Mouse (Mus musculus): ENCODE results near the gene Slc38a5. TPM values are rescaled to one million over a fixed set of nuclear protein-coding genes. Genes with fewer than 3 reads are reported as not detected.

Slc38a5 gene
- polyA plus RNA-seq (2016; fragmentation: Nextera tagmentation; extraction: Ambion mirVana), result 4.7 and 6.1 TPM in 2 replicates

GRCm38 (mm10) chrX:8271083-8271820 lies at the start of gene Slc38a5:
Gene Slc38a5, plus strand, starts transcription at chrX:8271133.
- H3K4me3 ChIP-seq, result peak within 1 kb of the TSS; percentile 35

GRCm38 (mm10) chrX:8222296-8222677 lies 48.6 kb upstream of the Slc38a5 start:
- 64% methylated on average over 3 of the region's 3 CpGs for WGBS

More at GRCm38 (mm10) chrX:8271083-8271820, at the start of gene Slc38a5:
- no peak within 1 kb of the TSS for H3K27ac ChIP-seq
- DNase-seq (ENCODE audit: low spot score), result no peak
- H3K4me1 ChIP-seq (replicated peaks), result no peaks in the 10 kb centered on the region
- H3K9me3 ChIP-seq, result peaks cover 8% of the 10 kb centered on the region; the same call in 1 of the 2 replicates
- peaks cover 19% of the 10 kb centered on the region for H3K27me3 ChIP-seq (ENCODE audit: insufficient read depth, poor library complexity, severe bottlenecking)
- WGBS, result 17% methylated on average over 14 of the region's 15 CpGs
- H3K36me3 ChIP-seq, result no peaks in the 10 kb centered on the region

GRCm38 (mm10) chrX:8222678-8223421 lies 48.1 kb upstream of the Slc38a5 start:
- Histone ChIP-seq H3K27ac (no peak overlapping the region), H3K4me1 (replicated peaks) (no peaks in the 10 kb centered on the region), H3K9me3 (peaks cover 16% of the 10 kb centered on the region; the same call in 1 of the 2 replicates), H3K4me3 (no peak overlapping the region), H3K27me3 (ENCODE audit: insufficient read depth, poor library complexity, severe bottlenecking) (no peaks in the 10 kb centered on the region; the same call in 1 of the 2 replicates), H3K36me3 (no peaks in the 10 kb centered on the region)
- 63% methylated on average over 7 of the region's 7 CpGs for WGBS
- DNase-seq (ENCODE audit: low spot score), result no peak

More at GRCm38 (mm10) chrX:8222296-8222677, 48.6 kb upstream of the Slc38a5 start:
- Histone ChIP-seq H3K4me3 (no peak overlapping the region), H3K36me3 (no peaks in the 10 kb centered on the region), H3K4me1 (replicated peaks) (no peaks in the 10 kb centered on the region), H3K27me3 (ENCODE audit: insufficient read depth, poor library complexity, severe bottlenecking) (no peaks in the 10 kb centered on the region; the same call in 1 of the 2 replicates), H3K27ac (no peak overlapping the region), H3K9me3 (peaks cover 14% of the 10 kb centered on the region; the same call in 1 of the 2 replicates)
- no peak for DNase-seq (ENCODE audit: low spot score)

GRCm38 (mm10) chrX:8223473-8223872 lies 47.5 kb upstream of the Slc38a5 start:
- no peak for DNase-seq (ENCODE audit: low spot score)
- WGBS, result 92% methylated on average over 7 of the region's 7 CpGs
- Histone ChIP-seq H3K27me3 (ENCODE audit: insufficient read depth, poor library complexity, severe bottlenecking) (no peaks in the 10 kb centered on the region; the same call in 1 of the 2 replicates), H3K36me3 (no peaks in the 10 kb centered on the region), H3K4me1 (replicated peaks) (no peaks in the 10 kb centered on the region), H3K4me3 (no peak overlapping the region), H3K27ac (no peak overlapping the region), H3K9me3 (peaks cover 16% of the 10 kb centered on the region; the same call in 1 of the 2 replicates)

- Histone ChIP-seq H3K4me3 (no peak overlapping the region), H3K27ac (no peak overlapping the region), H3K9me3 (0 out of 2 replicates have a peak, but pooled peaks cover 9% of the 10 kb centered on the region), H3K27me3 (ENCODE audit: insufficient read depth, poor library complexity, severe bottlenecking) (no peaks in the 10 kb centered on the region), H3K4me1 (replicated peaks) (no peaks in the 10 kb centered on the region), H3K36me3 (no peaks in the 10 kb centered on the region)
- no peak for DNase-seq (ENCODE audit: low spot score)
- WGBS, result 75% methylated on average over 4 of the region's 4 CpGs
Observed at GRCm38 (mm10) chrX:8230272-8230671, 40.7 kb upstream of the Slc38a5 start.

- 76% methylated on average over 3 of the region's 3 CpGs for WGBS
- Histone ChIP-seq H3K27ac (no peak overlapping the region), H3K27me3 (ENCODE audit: insufficient read depth, poor library complexity, severe bottlenecking) (no peaks in the 10 kb centered on the region), H3K9me3 (0 out of 2 replicates have a peak, but pooled peaks cover 3% of the 10 kb centered on the region), H3K4me3 (no peak overlapping the region), H3K36me3 (no peaks in the 10 kb centered on the region), H3K4me1 (replicated peaks) (no peaks in the 10 kb centered on the region)
- DNase-seq (ENCODE audit: low spot score), result no peak
Observed at GRCm38 (mm10) chrX:8233602-8234001, 37.3 kb upstream of the Slc38a5 start.

GRCm38 (mm10) chrX:8236704-8237103 lies 34.2 kb upstream of the Slc38a5 start:
- 0 out of 2 replicates have a peak, but pooled peaks cover under 1% of the 10 kb centered on the region for H3K36me3 ChIP-seq

GRCm38 (mm10) chrX:8238804-8239395 lies 32.0 kb upstream of the Slc38a5 start:
- Histone ChIP-seq H3K36me3 (0 out of 2 replicates have a peak, but pooled peaks cover 6% of the 10 kb centered on the region), H3K4me1 (replicated peaks) (no peaks in the 10 kb centered on the region), H3K27me3 (ENCODE audit: insufficient read depth, poor library complexity, severe bottlenecking) (no peaks in the 10 kb centered on the region), H3K27ac (no peak overlapping the region), H3K4me3 (no peak overlapping the region), H3K9me3 (no peaks in the 10 kb centered on the region)
- no peak for DNase-seq (ENCODE audit: low spot score)
- WGBS, result 67% methylated on average over 13 of the region's 13 CpGs

More at GRCm38 (mm10) chrX:8236704-8237103, 34.2 kb upstream of the Slc38a5 start:
- Histone ChIP-seq H3K4me1 (replicated peaks) (no peaks in the 10 kb centered on the region), H3K4me3 (no peak overlapping the region), H3K9me3 (no peaks in the 10 kb centered on the region), H3K27ac (no peak overlapping the region), H3K27me3 (ENCODE audit: insufficient read depth, poor library complexity, severe bottlenecking) (no peaks in the 10 kb centered on the region)
- 94% methylated on average over 2 of the region's 2 CpGs for WGBS
- DNase-seq (ENCODE audit: low spot score), result no peak

GRCm38 (mm10) chrX:8247680-8248079 lies 23.3 kb upstream of the Slc38a5 start:
- H3K4me1 ChIP-seq (replicated peaks), result peaks cover 7% of the 10 kb centered on the region; the same call in 1 of the 2 replicates
- H3K27me3 ChIP-seq (ENCODE audit: insufficient read depth, poor library complexity, severe bottlenecking), result no peaks in the 10 kb centered on the region
- WGBS, result 90% methylated on average over 2 of the region's 2 CpGs
- no peak for DNase-seq (ENCODE audit: low spot score)
- H3K27ac ChIP-seq, result no peak overlapping the region
- no peak overlapping the region for H3K4me3 ChIP-seq
- peaks cover 15% of the 10 kb centered on the region for H3K36me3 ChIP-seq
- H3K9me3 ChIP-seq, result peaks cover 7% of the 10 kb centered on the region; the same call in 1 of the 2 replicates

GRCm38 (mm10) chrX:8248542-8249120 lies 22.3 kb upstream of the Slc38a5 start:
- Histone ChIP-seq H3K4me3 (no peak overlapping the region), H3K4me1 (replicated peaks) (peaks cover 7% of the 10 kb centered on the region; the same call in 1 of the 2 replicates), H3K9me3 (peaks cover 7% of the 10 kb centered on the region; the same call in 1 of the 2 replicates), H3K27ac (no peak overlapping the region), H3K36me3 (peaks cover 15% of the 10 kb centered on the region), H3K27me3 (ENCODE audit: insufficient read depth, poor library complexity, severe bottlenecking) (no peaks in the 10 kb centered on the region)
- 91% methylated on average over 8 of the region's 8 CpGs for WGBS
- DNase-seq (ENCODE audit: low spot score), result no peak

GRCm38 (mm10) chrX:8251789-8252333 lies 19.1 kb upstream of the Slc38a5 start:
- H3K27ac ChIP-seq, result peak overlapping the region; percentile 92
- no peak for DNase-seq (ENCODE audit: low spot score)
- no peaks in the 10 kb centered on the region for H3K27me3 ChIP-seq (ENCODE audit: insufficient read depth, poor library complexity, severe bottlenecking)
- H3K4me1 ChIP-seq (replicated peaks), result peaks cover 7% of the 10 kb centered on the region; the same call in 1 of the 2 replicates
- peak overlapping the region; percentile 62 for H3K4me3 ChIP-seq
- H3K36me3 ChIP-seq, result no peaks in the 10 kb centered on the region
- H3K9me3 ChIP-seq, result peaks cover 7% of the 10 kb centered on the region; the same call in 1 of the 2 replicates
- 17% methylated on average over 18 of the region's 18 CpGs for WGBS
